12 mouse cellular contexts compared by ENCODE assay signal in genomic region chr8:90822443-90822842, GRCm38 (mm10). TPM values are rescaled to one million over a fixed set of nuclear protein-coding genes. Genes with fewer than 3 reads are reported as not detected.
DNase-seq lines count a peak whose midpoint lies in the region; ATAC-seq and TF ChIP-seq lines count a peak whose summit lies in the region.
"Had no signal": no experiment of that assay in that cellular context is flagged by ENCODE, and none has a peak within 500 bp of the region (broad histone marks: within the 10 kb centered on the region; RNA-seq: fewer than 3 reads in every experiment).

No protein-coding gene starts in this region.

- no peak for TF ChIP-seq CTCF in thymus, adult 2 months (IDR thresholded peaks at IDR 0.05; ENCODE audit: borderline replicate concordance, control insufficient read depth, extremely low read depth, insufficient read depth, low read length, poor library complexity)

- intact Hi-C loops in heart, postnatal 25 days (cut with DNase I) = no loop called here

- no peaks in the 10 kb centered on the region for H3K27me3 ChIP-seq in hindbrain, embryonic 10.5 days (ENCODE audit: insufficient read depth, poor library complexity, severe bottlenecking)
- H3K27me3 ChIP-seq in hindbrain, embryonic 11.5 days (ENCODE audit: control insufficient read depth, insufficient read depth, low read length) = no peaks in the 10 kb centered on the region
- H3K27me3 ChIP-seq in thymus, adult 2 months (ENCODE audit: control insufficient read depth, insufficient read depth, low read length) = no peaks in the 10 kb centered on the region
- H3K27me3 ChIP-seq: embryonic facial prominence, embryonic 13.5 days; neural tube, embryonic 13.5 days had no signal

- no peak overlapping the region for H3K4me3 ChIP-seq in hindbrain, embryonic 10.5 days
- H3K4me3 ChIP-seq in hindbrain, embryonic 11.5 days (ENCODE audit: low read depth, low read length) = no peak overlapping the region
- H3K4me3 ChIP-seq in thymus, adult 2 months (ENCODE audit: control insufficient read depth, insufficient read depth, low read length) = no peak overlapping the region
- H3K4me3 ChIP-seq: embryonic facial prominence, embryonic 13.5 days; neural tube, embryonic 13.5 days had no signal

- peak overlapping the region; percentile 18; the same call in 1 of the 2 replicates for H3K27ac ChIP-seq in hindbrain, embryonic 10.5 days
- H3K27ac ChIP-seq in hindbrain, embryonic 11.5 days (ENCODE audit: low read depth, low read length) = no peak overlapping the region
- H3K27ac ChIP-seq in thymus, adult 2 months (ENCODE audit: control insufficient read depth, insufficient read depth, low read length) = no peak overlapping the region
- H3K27ac ChIP-seq: embryonic facial prominence, embryonic 13.5 days; hindbrain, postnatal 0 days; neural tube, embryonic 13.5 days had no signal

- no peaks in the 10 kb centered on the region for H3K9me3 ChIP-seq in hindbrain, embryonic 10.5 days
- no peaks in the 10 kb centered on the region for H3K9me3 ChIP-seq in hindbrain, embryonic 11.5 days (ENCODE audit: control insufficient read depth, low read length)
- H3K9me3 ChIP-seq: embryonic facial prominence, embryonic 13.5 days; neural tube, embryonic 13.5 days had no signal

- ATAC-seq in hindbrain, embryonic 11.5 days (ENCODE audit: low FRiP score) = no peak
- ATAC-seq: hindbrain, postnatal 0 days had no signal

- no peaks in the 10 kb centered on the region; the same call in 1 of the 2 replicates for H3K4me1 ChIP-seq in hindbrain, embryonic 10.5 days (replicated peaks)
- no peaks in the 10 kb centered on the region for H3K4me1 ChIP-seq in hindbrain, embryonic 11.5 days (replicated peaks; ENCODE audit: control insufficient read depth, insufficient read depth, low read length)
- H3K4me1 ChIP-seq in thymus, adult 2 months (replicated peaks; ENCODE audit: control insufficient read depth, insufficient read depth, low read length) = peaks cover 3% of the 10 kb centered on the region
- H3K4me1 ChIP-seq: embryonic facial prominence, embryonic 13.5 days had no signal

- no peak overlapping the region for H3K9ac ChIP-seq in hindbrain, embryonic 11.5 days (ENCODE audit: low read depth, low read length)
- H3K9ac ChIP-seq: embryonic facial prominence, embryonic 13.5 days; neural tube, embryonic 13.5 days had no signal

- no peak for DNase-seq in hindbrain, embryonic 10.5 days (ENCODE audit: low spot score)
- DNase-seq in hindbrain, embryonic 11.5 days (ENCODE audit: low spot score) = no peak
- DNase-seq in 416B (ENCODE audit: low read depth) = peak; percentile 72
- peak; percentile 56 for DNase-seq in MN1 (ENCODE audit: low spot score)
- peak; percentile 35 for DNase-seq in heart, postnatal 25 days (ENCODE audit: low spot score)
- DNase-seq in frontal cortex, adult 2 months (ENCODE audit: extremely low spot score in 1 of 2, low spot score in 1 of 2) = no peak
- DNase-seq in thymus, adult 2 months = no peak
- DNase-seq in left cerebral cortex, adult 11 months (ENCODE audit: low spot score) = no peak
- DNase-seq: thymus, postnatal 36 days had no signal

- no peak for TF ChIP-seq POLR2A in thymus, adult 2 months (IDR thresholded peaks at IDR 0.05; ENCODE audit: control insufficient read depth, extremely low read depth, insufficient read depth, low read length, poor library complexity)

- no peaks in the 10 kb centered on the region for H3K36me3 ChIP-seq in hindbrain, embryonic 10.5 days
- H3K36me3 ChIP-seq in hindbrain, embryonic 11.5 days (ENCODE audit: control insufficient read depth, insufficient read depth, low read length) = no peaks in the 10 kb centered on the region
- H3K36me3 ChIP-seq in thymus, adult 2 months (ENCODE audit: control insufficient read depth, insufficient read depth, low read length) = no peaks in the 10 kb centered on the region
- H3K36me3 ChIP-seq: embryonic facial prominence, embryonic 13.5 days; neural tube, embryonic 13.5 days had no signal

- WGBS in hindbrain, embryonic 10.5 days = 61% methylated on average over 11 of the region's 11 CpGs
- WGBS in hindbrain, embryonic 11.5 days = 61% methylated on average over 11 of the region's 11 CpGs
- 30% methylated on average over 11 of the region's 11 CpGs for WGBS in thymus, adult 2 months

- no peak overlapping the region for H3K4me2 ChIP-seq in hindbrain, embryonic 11.5 days (replicated peaks; ENCODE audit: low read depth, low read length)
- H3K4me2 ChIP-seq: embryonic facial prominence, embryonic 13.5 days; neural tube, embryonic 13.5 days had no signal

RNA-seq across cellular contexts. Expression of gene Gm19935, which starts 5.2 kb away (rescaled TPM):
- polyA plus RNA-seq in hindbrain, embryonic 10.5 days (2016; fragmentation: Nextera tagmentation; extraction: Ambion mirVana) = 0.16 and 0.73 TPM in 2 replicates
- polyA plus RNA-seq in hindbrain, embryonic 11.5 days (2014; fragmentation: Nextera tagmentation; extraction: Ambion mirVana) = 0.25 and 0.59 TPM in 2 replicates
- total RNA-seq in heart, postnatal 25 days (2021) = not detected
- 3.7 and 4.4 TPM in 2 replicates for polyA plus RNA-seq in frontal cortex, adult 2 months (2012; rRNA removed)
- polyA plus RNA-seq in thymus, adult 2 months (2012; rRNA removed) = 0.27 and 0.34 TPM in 2 replicates
- polyA plus RNA-seq: embryonic facial prominence, embryonic 13.5 days had no signal

RNA-seq across cellular contexts. Expression of gene Chd9, which starts 5.7 kb away (rescaled TPM):
- 38.0 and 40.2 TPM in 2 replicates for polyA plus RNA-seq in hindbrain, embryonic 10.5 days (2016; fragmentation: Nextera tagmentation; extraction: Ambion mirVana)
- 51.2 and 72.5 TPM in 2 replicates for polyA plus RNA-seq in hindbrain, embryonic 11.5 days (2014; fragmentation: Nextera tagmentation; extraction: Ambion mirVana)
- 10 to 100 TPM; 52.7 to 53.4 TPM for total RNA-seq in heart, postnatal 25 days (2021)
- 222 and 304 TPM in 2 replicates for polyA plus RNA-seq in frontal cortex, adult 2 months (2012; rRNA removed)
- polyA plus RNA-seq in thymus, adult 2 months (2012; rRNA removed) = 104 and 127 TPM in 2 replicates

Comparison
In these comparisons a context has a peak if more than half of its experiments do, and no peak if none do; other contexts are left out.
1. DNase-seq: peak in 416B (single experiment), MN1 (single experiment) and heart, postnatal 25 days (single experiment); none in hindbrain, embryonic 10.5 days (single experiment), hindbrain, embryonic 11.5 days (single experiment), frontal cortex, adult 2 months (0 of 2), thymus, adult 2 months (single experiment) and left cerebral cortex, adult 11 months (single experiment).